Mouse (Mus musculus): Measurements from ENCODE around the gene Csnk2a1.
"Not testable (repeated sequence)": the region's sequence is repeated elsewhere in the genome, so short reads cannot be mapped to it uniquely, and the experiment has no call there.

Gene Csnk2a1

DNA sequence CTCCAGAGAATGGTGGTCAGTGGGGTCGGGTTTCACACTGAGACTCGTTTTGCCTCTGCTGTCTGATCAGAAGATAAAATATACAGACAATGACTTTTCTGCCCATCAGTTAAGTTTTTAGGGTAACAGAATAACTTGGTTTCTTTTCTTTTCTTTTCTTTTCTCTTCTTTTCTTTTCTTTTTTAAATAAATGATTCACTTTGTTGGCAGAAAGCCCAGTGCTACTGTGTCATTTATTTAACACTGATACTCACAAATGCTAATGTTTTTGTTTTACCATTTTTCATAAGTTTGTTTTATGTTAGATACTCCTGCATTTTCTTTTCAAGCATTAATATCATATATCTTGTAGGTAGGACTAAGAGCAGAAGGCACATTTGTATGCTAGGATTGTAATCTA, 13.9 kb downstream of the Csnk2a1 start:
- no peak for DNase-seq

DNA sequence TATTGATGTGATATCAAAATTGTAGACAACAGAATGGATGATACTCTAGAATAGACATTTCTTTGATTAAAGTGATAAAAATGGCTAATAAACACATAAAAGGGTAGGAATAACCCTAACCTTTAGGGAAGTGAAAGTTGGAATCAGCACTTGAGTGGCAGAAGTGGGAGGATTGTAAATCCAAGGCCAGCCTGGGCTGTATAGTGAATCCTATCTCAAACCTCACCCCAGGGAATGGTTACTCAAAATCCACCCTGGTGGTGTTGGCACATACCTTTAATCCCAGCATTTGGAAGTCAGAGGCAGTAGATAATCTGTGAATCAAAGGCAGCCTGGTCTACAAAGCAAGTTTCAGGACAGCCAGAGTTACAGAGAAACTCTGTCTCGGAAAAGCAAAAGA, 20.6 kb downstream of the Csnk2a1 start:
- DNase-seq, result no peak

DNA sequence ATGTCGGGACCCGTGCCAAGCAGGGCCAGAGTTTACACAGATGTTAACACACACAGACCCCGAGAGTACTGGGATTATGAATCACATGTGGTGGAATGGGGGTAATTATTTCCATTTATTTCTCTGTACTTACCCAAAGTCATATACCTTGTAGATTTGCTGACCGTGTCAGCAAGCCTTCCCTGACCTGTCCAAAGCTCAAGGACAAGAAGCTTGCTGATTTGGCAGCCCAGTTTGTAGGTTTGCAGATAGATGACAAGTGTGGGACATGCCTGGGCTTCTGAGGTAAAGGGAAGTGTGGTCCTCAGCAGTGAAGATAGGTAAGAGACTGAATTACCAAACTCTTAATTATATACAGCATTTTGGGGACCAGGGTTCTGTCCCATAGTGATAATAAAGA, 23.9 kb downstream of the Csnk2a1 start:
- DNase-seq, result no peak

GRCm38 (mm10) chr2:152259739-152260138, 33.1 kb downstream of the Csnk2a1 start:
- no peak for DNase-seq

DNA sequence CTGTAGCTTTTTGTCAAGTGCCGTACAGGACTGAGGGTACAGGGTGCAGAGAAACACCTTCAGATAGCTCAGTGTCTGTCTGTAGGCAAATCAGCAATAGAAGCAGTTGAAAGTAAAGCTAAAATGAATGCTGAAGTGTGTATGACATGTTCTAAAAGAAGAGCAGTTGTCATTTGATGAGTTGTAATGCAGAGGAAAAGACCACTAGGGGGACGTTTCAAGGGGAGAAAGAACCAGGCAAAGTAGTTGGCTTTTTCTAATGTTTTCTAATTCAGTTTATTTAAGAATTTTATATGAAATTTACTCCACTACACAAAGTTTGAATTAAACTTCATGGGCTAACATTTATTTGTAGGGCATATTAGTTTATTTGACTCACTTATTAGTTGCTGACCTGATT, 47.0 kb downstream of the Csnk2a1 start:
- no peak for DNase-seq

GRCm38 (mm10) chr2:152281407-152281806, 54.8 kb downstream of the Csnk2a1 start:
- DNase-seq, result no peak

DNA sequence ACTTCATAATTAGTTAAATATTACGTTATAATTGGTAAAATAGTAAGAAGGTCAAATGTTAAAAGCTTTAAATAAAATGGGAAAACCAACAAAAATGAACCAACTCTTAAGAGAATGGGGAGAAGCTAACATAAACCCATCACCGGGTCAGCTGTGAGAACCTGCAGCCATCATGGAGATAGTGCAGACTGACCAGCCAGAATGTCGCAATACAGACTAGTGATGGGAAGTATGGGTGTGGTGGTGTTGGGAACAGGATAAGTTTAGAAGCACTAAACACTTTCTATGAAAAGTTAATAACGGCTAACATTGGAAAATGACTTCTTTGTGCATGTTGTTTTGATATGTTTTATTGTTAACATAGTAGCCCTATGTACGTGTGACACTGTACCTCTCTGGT, 60.9 kb downstream of the Csnk2a1 start:
- no peak for DNase-seq

DNA sequence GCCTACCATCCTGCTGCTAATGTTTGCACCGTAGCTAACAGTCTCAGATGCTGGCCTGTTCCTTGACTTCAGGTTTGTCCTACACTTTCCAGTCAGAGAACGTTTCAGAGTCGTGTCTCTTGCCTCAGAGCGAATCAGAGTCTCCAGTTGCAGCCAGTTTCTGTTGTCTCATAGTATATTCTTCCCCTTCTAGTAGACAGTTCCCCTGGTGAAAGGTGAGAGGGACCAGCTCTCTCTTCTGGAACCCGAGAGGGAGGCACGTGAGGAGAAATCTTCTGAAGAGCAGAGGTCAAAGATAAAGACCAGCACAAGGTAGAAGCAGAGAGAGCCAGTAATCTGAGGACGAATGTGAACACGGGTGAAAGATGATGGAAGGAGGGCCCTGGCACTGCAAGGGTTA, 61.4 kb downstream of the Csnk2a1 start:
- DNase-seq, result no peak

DNA sequence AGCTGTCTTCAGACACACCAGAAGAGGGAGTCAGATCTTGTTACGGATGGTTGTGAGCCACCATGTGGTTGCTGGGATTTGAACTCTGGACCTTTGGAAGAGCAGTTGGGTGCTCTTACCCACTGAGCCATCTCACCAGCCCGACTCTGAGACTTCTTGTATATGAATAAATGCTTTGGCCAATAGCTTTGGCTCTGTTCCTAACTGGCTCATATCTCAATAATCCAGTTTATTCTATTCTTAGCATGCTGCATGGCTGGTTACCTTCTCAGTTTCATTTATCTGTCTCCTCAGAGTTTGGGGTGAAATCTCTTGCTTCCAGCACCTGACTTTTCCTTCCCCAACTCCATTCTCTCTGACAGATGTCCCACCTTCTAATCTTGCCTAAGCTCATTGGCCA, 63.0 kb downstream of the Csnk2a1 start:
- not testable (repeated sequence) for DNase-seq

GRCm38 (mm10) chr2:152292475-152292874, 65.8 kb downstream of the Csnk2a1 start:
- DNase-seq, result no peak

GRCm38 (mm10) chr2:152293179-152293726, 66.6 kb downstream of the Csnk2a1 start:
- DNase-seq, result no peak

DNA sequence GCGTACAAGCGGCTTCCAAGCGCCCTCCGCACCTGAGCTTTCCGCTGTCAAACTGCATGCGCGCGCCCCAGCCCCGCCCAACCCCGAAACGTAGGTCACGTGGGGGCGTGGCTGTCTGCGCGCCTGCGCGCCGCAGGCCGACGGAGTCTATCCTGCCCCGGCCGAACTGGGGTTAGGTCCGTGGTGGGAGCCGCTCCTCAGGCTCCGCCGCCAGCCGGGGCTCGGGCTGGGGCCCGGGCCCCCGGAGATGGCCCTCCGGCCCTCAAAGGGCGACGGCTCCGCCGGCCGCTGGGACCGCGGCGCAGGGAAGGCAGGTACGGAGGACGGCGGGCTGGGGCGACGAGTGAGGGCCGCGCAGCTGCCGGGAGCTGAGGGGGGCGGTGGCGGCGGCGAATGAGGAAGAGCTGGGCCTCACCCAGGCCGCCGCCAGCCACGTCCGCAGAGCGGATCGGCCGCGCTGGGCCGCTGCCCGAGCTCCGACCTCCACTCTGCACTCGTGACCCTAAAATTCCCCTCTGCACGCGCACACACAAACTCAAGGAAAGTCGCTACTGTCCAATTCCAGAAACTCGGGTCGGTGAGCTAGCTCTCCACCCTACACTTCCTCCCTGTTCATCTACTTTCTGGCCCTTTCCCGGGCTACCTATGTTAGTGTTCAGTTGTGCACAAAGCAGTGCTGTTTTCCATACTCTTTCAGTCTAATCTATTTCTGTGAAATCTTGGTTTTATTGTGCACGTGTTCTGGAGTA, 67.3 kb downstream of the Csnk2a1 start, which contains the start of gene Tbc1d20:
Tbc1d20 (plus strand) TSS at position 102 of the 749 bp plus-strand sequence.
- DNase-seq, result peak; percentile 94

DNA sequence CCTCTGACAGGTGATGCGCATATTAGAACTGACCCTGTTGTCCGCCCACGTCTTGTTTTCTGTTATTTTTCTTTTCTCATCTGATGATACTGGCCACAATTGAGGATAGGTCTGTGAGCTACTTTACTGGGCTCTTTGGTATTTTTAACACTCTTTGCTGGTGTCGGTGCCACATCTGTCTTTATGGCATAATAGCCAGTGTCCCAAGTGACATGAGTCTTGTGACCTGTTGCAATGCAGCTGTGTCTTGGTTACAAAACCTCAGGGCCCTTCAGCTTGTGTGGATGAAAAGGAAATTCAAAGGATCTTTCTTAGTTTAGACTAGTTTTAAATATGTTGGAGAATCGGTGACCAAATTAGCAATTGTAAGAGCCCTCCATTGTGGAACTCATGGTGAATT, 67.9 kb downstream of the Csnk2a1 start:
- DNase-seq, result no peak

GRCm38 (mm10) chr2:152302862-152303261, 76.2 kb downstream of the Csnk2a1 start:
- DNase-seq, result peak; percentile 68

DNA sequence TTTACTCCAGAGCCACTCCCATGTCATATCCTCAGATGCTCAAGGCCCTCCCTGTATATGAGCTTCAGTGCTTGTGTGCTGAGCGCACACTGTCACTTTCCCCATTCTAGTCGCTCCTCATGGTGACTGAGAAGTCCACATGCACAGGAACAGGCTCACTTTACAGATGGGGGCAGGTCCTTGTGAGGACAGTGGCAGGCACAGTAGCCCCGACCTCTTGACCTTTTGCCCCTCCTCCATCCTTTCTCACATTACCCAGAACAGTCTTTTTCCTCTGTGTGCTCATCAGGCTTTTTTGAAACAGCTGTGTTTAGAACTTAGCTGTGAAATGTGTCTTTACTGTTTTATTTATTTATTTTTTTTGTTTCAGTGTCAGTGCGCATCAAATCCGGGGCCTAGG, 77.1 kb downstream of the Csnk2a1 start:
- no peak for DNase-seq

- no peak for DNase-seq
Observed at GRCm38 (mm10) chr2:152305480-152305879, 78.8 kb downstream of the Csnk2a1 start.

GRCm38 (mm10) chr2:152307186-152307585, 80.5 kb downstream of the Csnk2a1 start:
- DNase-seq, result no peak

GRCm38 (mm10) chr2:152312996-152313395, 86.4 kb downstream of the Csnk2a1 start:
- DNase-seq, result no peak

DNA sequence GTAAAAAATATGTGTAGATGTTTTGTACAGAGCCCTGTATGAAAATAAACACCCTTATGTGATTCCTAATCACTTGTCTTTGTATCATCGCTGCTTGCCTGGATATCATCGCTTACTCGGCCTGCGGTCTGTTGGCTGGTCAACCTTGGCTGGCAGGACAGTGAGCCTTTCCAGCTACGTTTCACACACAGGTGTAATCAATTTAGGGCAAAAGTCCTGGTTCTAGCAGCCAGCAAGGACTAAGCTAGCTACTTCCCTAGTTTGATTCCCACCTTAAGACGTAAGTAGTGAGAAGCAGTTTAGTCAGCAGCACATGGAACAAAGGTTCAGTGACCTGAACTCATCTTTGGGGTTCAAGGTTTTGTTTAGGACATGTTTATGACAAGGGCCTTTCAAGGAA, 87.3 kb downstream of the Csnk2a1 start:
- DNase-seq, result no peak

DNA sequence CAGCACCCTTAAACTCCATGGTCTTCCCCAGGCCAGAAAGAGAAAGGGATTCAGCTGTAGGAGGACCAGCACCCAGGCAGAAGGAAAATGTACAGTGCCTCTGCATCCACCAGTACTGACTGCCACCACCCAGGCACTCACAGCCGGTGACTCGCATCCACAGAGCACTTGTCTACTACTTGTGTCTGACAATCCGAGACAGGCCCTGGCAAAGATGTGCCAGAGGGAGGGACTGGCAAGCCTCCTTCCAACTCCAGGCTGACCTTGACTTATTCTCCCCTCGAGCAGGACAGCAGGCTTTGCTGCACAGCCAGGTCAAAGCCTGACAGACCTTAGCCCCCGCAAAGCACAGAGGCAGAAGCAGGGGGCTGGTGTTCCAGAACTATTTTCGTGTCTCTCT, 90.4 kb downstream of the Csnk2a1 start:
- no peak for DNase-seq

DNA sequence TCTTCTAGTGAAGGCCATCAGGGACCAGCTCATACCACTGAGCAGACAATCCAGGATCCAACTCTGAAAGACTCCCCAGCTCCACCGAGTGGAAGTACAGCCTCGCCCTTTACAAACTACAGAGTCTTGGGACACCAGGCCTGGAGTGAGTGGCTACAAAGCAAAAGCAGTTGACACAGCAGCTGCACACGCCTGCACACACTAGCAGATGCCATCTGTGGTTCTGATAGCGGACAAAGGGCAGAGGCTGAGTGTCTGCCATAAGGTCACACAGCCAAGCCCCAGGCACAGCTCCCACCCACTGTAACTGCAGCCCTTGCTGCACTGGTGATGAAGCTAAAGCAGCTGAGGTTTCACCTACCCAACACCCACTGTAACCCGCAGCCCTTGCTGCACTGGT, 94.9 kb downstream of the Csnk2a1 start:
- no peak for DNase-seq

DNA sequence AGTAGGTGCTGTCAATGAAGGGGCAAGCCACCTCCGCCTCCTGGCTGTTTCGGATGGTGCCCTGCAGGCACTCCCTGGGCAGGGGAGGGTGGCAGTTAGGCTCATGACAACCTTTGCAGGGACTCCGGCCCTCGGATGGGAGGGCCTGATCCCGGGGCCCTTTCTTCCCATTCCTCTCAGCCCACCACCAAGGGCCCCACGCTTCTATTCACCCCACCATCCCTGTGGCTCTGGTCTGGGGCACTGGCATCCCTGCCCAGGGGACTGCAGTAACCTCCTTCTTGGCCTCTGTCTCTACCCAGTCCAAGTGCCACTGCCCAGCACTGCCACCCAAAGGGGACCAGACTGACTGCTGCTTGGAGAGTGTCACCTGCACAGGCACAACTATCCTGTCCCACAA, 95.6 kb downstream of the Csnk2a1 start:
- no peak for DNase-seq

GRCm38 (mm10) chr2:152323971-152324370, 97.3 kb downstream of the Csnk2a1 start:
- no peak for DNase-seq

- no peak for DNase-seq
Observed at GRCm38 (mm10) chr2:152324842-152325241, 98.2 kb downstream of the Csnk2a1 start.

GRCm38 (mm10) chr2:152326157-152326556, 99.5 kb downstream of the Csnk2a1 start:
- no peak for DNase-seq
